Mouse (Mus musculus): Measurements from ENCODE around the gene Clmn. TPM values are rescaled to one million over a fixed set of nuclear protein-coding genes. Genes with fewer than 3 reads are reported as not detected.

Clmn gene
- polyA plus RNA-seq, 1 experiment from 2014 or later: 1.5 TPM

DNA sequence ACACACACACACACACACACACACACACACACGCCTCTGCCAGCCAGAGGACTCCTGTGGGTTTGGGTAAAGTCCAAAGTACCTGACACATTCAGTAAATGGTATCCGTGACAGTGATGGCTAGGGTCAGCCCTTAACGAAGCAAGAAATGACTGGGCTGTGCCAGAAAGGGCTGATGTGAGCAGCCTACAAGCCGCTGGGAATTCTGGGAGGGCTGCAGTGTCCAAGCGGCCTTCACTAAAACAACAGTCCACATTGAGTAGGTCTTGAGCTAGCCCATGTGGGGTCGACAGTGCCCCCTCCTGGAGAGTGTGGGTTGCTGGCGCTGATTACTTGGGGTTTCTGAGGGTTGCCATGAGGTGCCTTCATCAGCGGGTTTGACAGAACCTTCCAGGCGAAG, 33.8 kb upstream of the Clmn start:
- H3K4me1 ChIP-seq (replicated peaks): peaks cover 22% of the 10 kb centered on the region
- ATAC-seq (ENCODE audit: low FRiP score, low read depth): no peak
- H3K4me3 ChIP-seq: no peak overlapping the region
- H3K27ac ChIP-seq (replicated peaks): no peak overlapping the region
- H3K9ac ChIP-seq: no peak overlapping the region
- H3K36me3 ChIP-seq: no peaks in the 10 kb centered on the region
- 65% methylated on average over 9 of the region's 9 CpGs for WGBS
- no peak overlapping the region for H3K4me2 ChIP-seq
- H3K9me3 ChIP-seq: no peaks in the 10 kb centered on the region
- no peaks in the 10 kb centered on the region for H3K27me3 ChIP-seq

DNA sequence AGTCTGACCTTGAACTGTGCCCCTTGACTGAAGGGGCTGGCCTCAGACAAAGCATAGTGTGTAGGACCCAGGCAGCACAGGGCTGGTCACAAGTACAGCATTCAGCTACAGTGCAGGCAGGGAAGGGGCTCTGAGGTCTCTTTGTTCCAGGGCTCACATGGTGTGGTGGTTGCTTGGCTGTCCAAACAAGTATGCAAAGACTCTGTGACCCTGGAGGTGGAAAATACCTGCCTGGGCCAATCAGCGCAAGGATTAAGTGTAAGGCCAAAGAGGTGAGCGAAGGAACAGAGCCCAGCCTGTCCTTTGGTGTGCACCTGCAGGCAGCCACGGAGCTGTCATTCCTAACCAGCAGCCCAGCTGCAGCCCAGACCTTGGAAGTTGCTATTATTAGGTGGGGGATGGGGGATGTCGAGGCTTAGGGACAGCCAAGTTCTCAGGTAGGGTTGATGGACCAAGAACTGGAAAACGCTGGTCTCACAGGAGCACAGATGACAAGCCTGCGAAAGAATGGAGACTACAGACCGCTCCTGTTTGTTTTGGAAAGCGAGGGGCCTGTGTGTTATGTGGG, 32.3 kb upstream of the Clmn start:
- Histone ChIP-seq H3K36me3 (no peaks in the 10 kb centered on the region), H3K9ac (no peak overlapping the region), H3K4me3 (no peak overlapping the region), H3K9me3 (no peaks in the 10 kb centered on the region), H3K27me3 (no peaks in the 10 kb centered on the region), H3K4me2 (no peak overlapping the region), H3K27ac (replicated peaks) (no peak overlapping the region), H3K4me1 (replicated peaks) (peaks cover 22% of the 10 kb centered on the region)
- peak; percentile 56; the same call in 1 of the 2 replicates for ATAC-seq (ENCODE audit: low FRiP score, low read depth)
- WGBS: 63% methylated on average over 8 of the region's 8 CpGs

DNA sequence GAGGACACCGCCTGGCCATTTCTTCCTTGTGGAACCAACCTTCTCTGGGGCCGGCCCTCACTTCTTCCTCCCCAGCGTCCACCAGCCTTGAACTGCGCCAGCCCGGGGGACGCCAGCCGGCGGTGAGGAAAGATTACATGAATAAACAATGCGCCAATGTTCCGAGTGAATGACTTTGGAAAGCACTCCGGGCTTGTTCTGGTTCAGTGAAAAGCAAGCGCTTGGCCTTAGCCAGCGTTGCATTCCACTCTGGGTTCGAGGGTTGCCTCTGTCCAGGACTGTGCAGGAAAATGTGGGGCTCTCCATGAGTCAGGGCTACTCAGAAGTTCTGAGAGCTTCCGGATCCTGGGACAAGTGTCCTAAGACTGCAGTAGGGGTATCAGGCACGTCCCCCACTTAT, 31.8 kb upstream of the Clmn start:
- no peak overlapping the region for H3K9ac ChIP-seq
- ATAC-seq (ENCODE audit: low FRiP score, low read depth): peak; percentile 39; the same call in 1 of the 2 replicates
- no peak overlapping the region for H3K4me2 ChIP-seq
- H3K27ac ChIP-seq (replicated peaks): no peak overlapping the region
- peaks cover 18% of the 10 kb centered on the region for H3K4me1 ChIP-seq (replicated peaks)
- whole genome bisulfite sequencing: 45% methylated on average over 16 of the region's 16 CpGs
- no peak overlapping the region for H3K4me3 ChIP-seq
- no peaks in the 10 kb centered on the region for H3K36me3 ChIP-seq
- no peaks in the 10 kb centered on the region for H3K9me3 ChIP-seq
- no peaks in the 10 kb centered on the region for H3K27me3 ChIP-seq

DNA sequence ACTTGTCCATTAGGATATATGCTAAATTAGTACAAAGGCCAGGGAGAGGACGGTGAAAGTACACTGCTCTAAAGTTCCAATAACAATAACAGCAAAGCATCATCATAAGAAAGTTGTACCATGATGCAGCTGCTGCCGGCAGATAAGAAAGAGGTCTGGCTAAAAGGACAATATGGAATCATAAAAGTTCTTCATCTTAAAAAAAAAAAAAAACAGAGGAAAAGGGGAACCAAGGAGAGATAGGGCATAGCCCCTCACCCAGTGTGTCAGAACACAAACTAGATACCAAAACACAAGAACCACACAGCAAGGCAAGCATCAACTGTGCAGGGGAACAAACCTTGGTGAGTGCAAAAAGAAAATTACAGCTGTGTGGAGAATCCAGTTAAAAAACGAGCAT, 27.4 kb upstream of the Clmn start:
- Histone ChIP-seq H3K4me2 (no peak overlapping the region), H3K9ac (no peak overlapping the region)
- WGBS: 94% methylated on average over 3 of the region's 3 CpGs

GRCm38 (mm10) chr12:104890066-104890465, 25.2 kb upstream of the Clmn start:
- no peaks in the 10 kb centered on the region for H3K36me3 ChIP-seq
- no peak overlapping the region for H3K4me2 ChIP-seq
- ATAC-seq (ENCODE audit: low FRiP score, low read depth): no peak
- 87% methylated on average over 8 of the region's 8 CpGs for WGBS
- no peak overlapping the region for H3K27ac ChIP-seq (replicated peaks)
- no peaks in the 10 kb centered on the region for H3K4me1 ChIP-seq (replicated peaks)
- no peaks in the 10 kb centered on the region for H3K9me3 ChIP-seq
- H3K27me3 ChIP-seq: no peaks in the 10 kb centered on the region
- no peak overlapping the region for H3K9ac ChIP-seq
- no peak overlapping the region for H3K4me3 ChIP-seq

More for the DNA sequence above, 27.4 kb upstream of the Clmn start:
- no peak overlapping the region for H3K4me3 ChIP-seq
- no peak overlapping the region for H3K27ac ChIP-seq (replicated peaks)
- no peaks in the 10 kb centered on the region for H3K27me3 ChIP-seq
- no peaks in the 10 kb centered on the region for H3K36me3 ChIP-seq
- no peak for ATAC-seq (ENCODE audit: low FRiP score, low read depth)
- H3K4me1 ChIP-seq (replicated peaks): 0 out of 2 replicates have a peak, but pooled peaks cover 5% of the 10 kb centered on the region
- H3K9me3 ChIP-seq: no peaks in the 10 kb centered on the region

DNA sequence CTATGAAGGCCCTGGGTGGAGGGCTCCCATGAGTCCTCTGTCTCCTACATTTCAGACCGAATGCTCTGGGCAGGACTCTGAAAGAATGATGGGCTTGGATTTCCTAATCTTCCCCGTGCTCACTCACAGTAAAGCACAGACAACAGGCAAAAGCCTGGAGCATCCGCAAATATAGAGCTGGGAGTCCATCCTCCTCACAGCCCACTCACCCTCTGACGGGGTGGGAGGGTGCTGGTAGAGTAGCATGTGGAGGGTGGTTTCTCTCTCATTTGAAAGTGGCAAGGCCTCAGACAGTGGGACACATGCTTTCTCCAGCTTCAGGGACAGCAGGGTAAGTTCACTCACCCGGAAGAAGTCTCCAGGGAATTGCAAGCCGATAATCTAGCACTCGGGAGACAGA, 21.2 kb upstream of the Clmn start:
- Histone ChIP-seq H3K4me2 (no peak overlapping the region), H3K36me3 (no peaks in the 10 kb centered on the region), H3K4me3 (no peak overlapping the region), H3K9ac (no peak overlapping the region), H3K4me1 (replicated peaks) (no peaks in the 10 kb centered on the region), H3K27ac (replicated peaks) (no peak overlapping the region), H3K27me3 (no peaks in the 10 kb centered on the region), H3K9me3 (no peaks in the 10 kb centered on the region)
- 75% methylated on average over 7 of the region's 7 CpGs for WGBS
- ATAC-seq (ENCODE audit: low FRiP score, low read depth): no peak

DNA sequence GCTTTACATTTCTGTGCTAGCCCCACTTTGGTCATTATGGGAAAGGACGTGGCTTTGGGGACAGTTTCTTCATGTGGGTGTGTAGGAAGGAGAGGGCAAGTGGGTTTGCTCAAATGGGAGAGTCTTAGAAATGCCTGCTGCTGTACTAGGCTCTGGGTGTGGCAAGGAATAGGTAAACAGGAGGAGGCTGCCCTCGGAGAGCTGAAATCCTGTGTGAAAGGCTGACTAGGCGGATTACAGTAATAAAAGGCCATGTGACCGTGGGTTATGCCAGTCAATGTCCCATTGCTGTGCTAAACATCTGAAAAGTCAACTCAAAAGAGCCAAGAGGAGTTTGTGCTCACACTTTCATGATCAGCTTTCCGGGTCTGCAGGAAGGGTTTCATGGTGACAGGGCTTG, 17.7 kb upstream of the Clmn start:
- ATAC-seq (ENCODE audit: low FRiP score, low read depth): no peak
- Histone ChIP-seq H3K4me3 (no peak overlapping the region), H3K9me3 (no peaks in the 10 kb centered on the region), H3K36me3 (no peaks in the 10 kb centered on the region), H3K4me2 (no peak overlapping the region), H3K4me1 (replicated peaks) (no peaks in the 10 kb centered on the region), H3K27ac (replicated peaks) (no peak overlapping the region), H3K9ac (no peak overlapping the region), H3K27me3 (no peaks in the 10 kb centered on the region)
- 78% methylated on average over 5 of the region's 5 CpGs for WGBS

DNA sequence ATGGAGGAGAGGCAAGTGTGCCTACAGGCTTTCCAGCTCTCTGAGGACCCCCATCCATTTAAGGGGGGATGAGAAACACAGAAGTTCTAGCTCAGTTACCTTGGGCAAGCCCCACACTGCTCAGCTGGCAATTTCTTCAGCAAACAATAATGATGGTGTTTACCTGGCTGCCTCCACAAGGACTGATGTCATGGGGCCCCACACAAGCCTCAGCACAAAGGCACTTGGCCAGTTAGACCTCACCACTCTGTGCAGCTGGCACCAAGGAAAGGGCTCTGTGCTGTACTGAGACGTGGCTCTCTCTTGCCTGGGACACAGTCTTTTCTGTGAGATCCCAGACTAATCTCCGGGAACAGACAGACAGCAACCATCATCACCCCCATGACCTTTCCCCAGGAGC, 17.2 kb upstream of the Clmn start:
- Histone ChIP-seq H3K4me2 (no peak overlapping the region), H3K4me3 (no peak overlapping the region), H3K9ac (no peak overlapping the region), H3K4me1 (replicated peaks) (no peaks in the 10 kb centered on the region), H3K9me3 (no peaks in the 10 kb centered on the region), H3K27me3 (no peaks in the 10 kb centered on the region), H3K36me3 (no peaks in the 10 kb centered on the region), H3K27ac (replicated peaks) (no peak overlapping the region)
- whole genome bisulfite sequencing: 54% methylated on average over 2 of the region's 2 CpGs
- ATAC-seq (ENCODE audit: low FRiP score, low read depth): no peak

GRCm38 (mm10) chr12:104881518-104882060, 16.7 kb upstream of the Clmn start:
- Histone ChIP-seq H3K9ac (no peak overlapping the region), H3K27me3 (no peaks in the 10 kb centered on the region), H3K4me2 (no peak overlapping the region), H3K4me1 (replicated peaks) (no peaks in the 10 kb centered on the region), H3K4me3 (no peak overlapping the region), H3K9me3 (no peaks in the 10 kb centered on the region), H3K27ac (replicated peaks) (no peak overlapping the region), H3K36me3 (no peaks in the 10 kb centered on the region)
- 82% methylated on average over 4 of the region's 4 CpGs for WGBS
- ATAC-seq (ENCODE audit: low FRiP score, low read depth): no peak

DNA sequence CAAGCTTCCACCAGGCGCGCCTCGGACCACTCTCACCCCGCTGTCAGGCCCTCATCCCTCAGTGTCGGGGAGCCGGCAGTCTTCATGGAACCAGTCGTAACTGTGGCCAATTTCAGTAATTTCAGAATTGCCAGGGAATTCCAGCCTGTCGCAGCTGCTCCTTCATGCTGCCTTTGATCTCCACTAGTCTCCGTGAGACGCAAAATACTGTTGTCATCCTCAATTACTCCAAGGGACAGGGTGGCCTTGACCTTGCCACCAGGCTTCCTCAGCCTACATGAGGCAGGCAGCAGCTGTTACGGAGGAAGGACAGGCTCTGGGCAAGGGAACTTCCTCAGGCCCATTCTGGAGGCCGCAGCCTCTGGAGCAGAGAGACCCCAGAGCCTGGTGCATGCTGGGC, 15.5 kb upstream of the Clmn start:
- Histone ChIP-seq H3K4me2 (no peak overlapping the region), H3K9ac (no peak overlapping the region), H3K27me3 (no peaks in the 10 kb centered on the region), H3K9me3 (no peaks in the 10 kb centered on the region), H3K4me3 (no peak overlapping the region), H3K4me1 (replicated peaks) (no peaks in the 10 kb centered on the region), H3K27ac (replicated peaks) (no peak overlapping the region), H3K36me3 (no peaks in the 10 kb centered on the region)
- 71% methylated on average over 12 of the region's 12 CpGs for WGBS
- ATAC-seq (ENCODE audit: low FRiP score, low read depth): no peak

DNA sequence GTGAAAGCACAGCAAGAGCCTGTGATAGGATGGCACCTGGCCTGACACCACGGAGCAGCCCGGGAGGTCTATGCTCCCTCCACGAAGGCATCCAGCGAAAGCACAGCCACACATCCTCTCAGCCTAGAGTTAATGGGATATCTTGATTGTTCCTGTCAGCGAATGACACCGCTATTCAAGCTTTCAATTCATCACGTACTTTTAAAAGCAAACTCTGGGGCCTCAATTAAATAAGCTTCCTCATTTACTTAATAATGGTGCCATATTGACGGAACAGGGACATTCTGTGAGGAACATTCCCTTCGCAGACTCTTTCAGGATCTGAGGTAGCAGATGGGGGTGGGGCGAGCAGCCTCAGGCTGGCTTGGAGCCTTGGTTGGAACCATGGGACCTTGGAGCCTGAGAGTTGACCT, 14.7 kb upstream of the Clmn start:
- H3K9me3 ChIP-seq: no peaks in the 10 kb centered on the region

GRCm38 (mm10) chr12:104876053-104876452, 11.2 kb upstream of the Clmn start:
- Histone ChIP-seq H3K9ac (no peak overlapping the region), H3K36me3 (no peaks in the 10 kb centered on the region), H3K4me2 (no peak overlapping the region), H3K4me3 (no peak overlapping the region), H3K4me1 (replicated peaks) (no peaks in the 10 kb centered on the region), H3K27ac (replicated peaks) (no peak overlapping the region), H3K9me3 (no peaks in the 10 kb centered on the region), H3K27me3 (no peaks in the 10 kb centered on the region)
- WGBS: 35% methylated on average over 3 of the region's 3 CpGs
- no peak for ATAC-seq (ENCODE audit: low FRiP score, low read depth)

More for the DNA sequence above, 14.7 kb upstream of the Clmn start:
- no peak overlapping the region for H3K9ac ChIP-seq
- 50% methylated on average over 10 of the region's 10 CpGs for WGBS
- H3K4me2 ChIP-seq: no peak overlapping the region
- ATAC-seq (ENCODE audit: low FRiP score, low read depth): no peak
- H3K27ac ChIP-seq (replicated peaks): no peak overlapping the region
- H3K4me3 ChIP-seq: no peak overlapping the region
- H3K4me1 ChIP-seq (replicated peaks): no peaks in the 10 kb centered on the region
- H3K27me3 ChIP-seq: no peaks in the 10 kb centered on the region
- no peaks in the 10 kb centered on the region for H3K36me3 ChIP-seq

DNA sequence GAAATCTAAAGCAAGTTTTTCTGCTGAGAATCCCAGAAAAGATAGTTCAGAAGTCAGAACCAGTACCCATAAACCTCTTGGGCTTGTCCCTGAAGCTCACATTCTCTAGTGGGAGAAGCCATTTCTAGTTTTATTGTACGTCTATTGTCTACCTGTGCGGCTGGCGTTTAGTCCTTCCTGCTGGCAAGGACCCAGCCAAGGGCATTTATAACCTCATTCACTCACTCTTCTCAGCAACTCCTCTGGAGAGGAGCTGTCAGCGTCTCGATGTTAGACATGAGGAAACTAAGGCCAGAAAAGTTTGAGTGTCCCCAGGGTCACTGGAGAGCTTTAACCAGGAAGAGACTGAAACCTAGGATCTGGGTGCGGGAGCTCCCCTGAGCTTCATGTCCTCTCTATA, 7.1 kb upstream of the Clmn start:
- H3K4me3 ChIP-seq: no peak overlapping the region
- H3K4me1 ChIP-seq (replicated peaks): no peaks in the 10 kb centered on the region
- no peak overlapping the region for H3K4me2 ChIP-seq
- H3K9ac ChIP-seq: no peak overlapping the region
- no peak overlapping the region for H3K27ac ChIP-seq (replicated peaks)
- no peaks in the 10 kb centered on the region for H3K36me3 ChIP-seq
- no peaks in the 10 kb centered on the region for H3K27me3 ChIP-seq
- 91% methylated on average over 6 of the region's 6 CpGs for WGBS
- H3K9me3 ChIP-seq: no peaks in the 10 kb centered on the region
- no peak for ATAC-seq (ENCODE audit: low FRiP score, low read depth)

Data from hindbrain, embryonic 15.5 days (tissue).